Mouse (Mus musculus): ENCODE results near the gene Zfc3h1. TPM values are rescaled to one million over a fixed set of nuclear protein-coding genes. Genes with fewer than 3 reads are reported as not detected.

Gene Zfc3h1
- polyA plus RNA-seq, 1 experiment = 5.3 TPM

DNA sequence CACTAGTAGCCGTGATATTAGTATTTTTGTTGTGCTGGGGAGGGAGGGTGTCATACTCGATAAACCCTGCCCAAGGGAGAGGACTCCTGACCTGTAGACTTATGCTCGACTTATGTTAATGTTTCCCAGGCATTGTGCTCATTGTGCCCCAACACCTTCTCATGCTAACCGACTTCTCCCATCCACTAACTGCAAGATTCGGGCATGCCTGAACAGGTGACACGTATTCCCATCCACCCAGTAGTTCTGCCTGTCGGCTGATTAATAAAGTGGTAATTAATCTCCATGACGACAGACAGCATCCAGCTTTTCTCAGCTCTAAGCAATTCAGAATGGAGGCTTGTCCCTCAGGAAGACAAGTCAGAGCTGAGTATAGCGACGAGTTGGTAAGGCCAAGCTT, 35.7 kb upstream of the Zfc3h1 start:
- no peak for TF ChIP-seq CTCF (IDR thresholded peaks at IDR 0.05; ENCODE audit: extremely low read depth, insufficient read length, insufficient replicate concordance, low read depth, low read length)
- TF ChIP-seq POLR2A (IDR thresholded peaks at IDR 0.05; ENCODE audit: low read depth, low read length) = no peak
- Histone ChIP-seq H3K4me1 (ENCODE audit: control insufficient read depth, insufficient read depth, insufficient read length, low read length) (peaks cover 10% of the 10 kb centered on the region; the same call in 1 of the 2 replicates), H3K27me3 (ENCODE audit: control insufficient read depth, insufficient read depth, low read length) (no peaks in the 10 kb centered on the region), H3K27ac (ENCODE audit: insufficient read depth, low read depth, low read length) (peak overlapping the region; percentile 52), H3K4me3 (ENCODE audit: low read depth, low read length) (no peak overlapping the region), H3K36me3 (ENCODE audit: control insufficient read depth, insufficient read depth, low read length) (peaks cover 8% of the 10 kb centered on the region)
- WGBS = 36% methylated on average over 10 of the region's 10 CpGs

DNA sequence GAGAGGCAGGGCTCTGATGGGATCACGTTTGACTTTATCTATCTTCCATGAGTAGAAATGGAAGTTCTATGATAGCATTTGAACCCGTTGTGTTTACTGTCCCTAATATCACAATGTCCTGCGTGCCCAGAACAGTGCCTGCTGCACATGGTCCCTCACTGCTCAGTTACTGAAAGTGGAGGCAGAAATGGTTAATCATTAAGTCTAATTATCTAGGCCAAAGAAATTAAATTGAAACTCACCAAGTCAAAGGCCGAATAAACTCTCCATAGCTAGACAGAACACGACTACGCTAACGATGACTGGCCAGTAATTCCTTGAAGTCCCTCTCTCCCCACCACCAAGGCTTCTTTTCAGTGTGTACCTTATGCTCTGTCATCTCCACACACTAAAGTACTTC, 35.2 kb upstream of the Zfc3h1 start:
- Histone ChIP-seq H3K27me3 (ENCODE audit: control insufficient read depth, insufficient read depth, low read length) (no peaks in the 10 kb centered on the region), H3K27ac (ENCODE audit: insufficient read depth, low read depth, low read length) (peak overlapping the region; percentile 52), H3K4me1 (ENCODE audit: control insufficient read depth, insufficient read depth, insufficient read length, low read length) (peaks cover 10% of the 10 kb centered on the region; the same call in 1 of the 2 replicates), H3K36me3 (ENCODE audit: control insufficient read depth, insufficient read depth, low read length) (peaks cover 8% of the 10 kb centered on the region), H3K4me3 (ENCODE audit: low read depth, low read length) (no peak overlapping the region)
- no peak for TF ChIP-seq CTCF (IDR thresholded peaks at IDR 0.05; ENCODE audit: extremely low read depth, insufficient read length, insufficient replicate concordance, low read depth, low read length)
- no peak for TF ChIP-seq POLR2A (IDR thresholded peaks at IDR 0.05; ENCODE audit: low read depth, low read length)
- WGBS = 32% methylated on average over 7 of the region's 7 CpGs

DNA sequence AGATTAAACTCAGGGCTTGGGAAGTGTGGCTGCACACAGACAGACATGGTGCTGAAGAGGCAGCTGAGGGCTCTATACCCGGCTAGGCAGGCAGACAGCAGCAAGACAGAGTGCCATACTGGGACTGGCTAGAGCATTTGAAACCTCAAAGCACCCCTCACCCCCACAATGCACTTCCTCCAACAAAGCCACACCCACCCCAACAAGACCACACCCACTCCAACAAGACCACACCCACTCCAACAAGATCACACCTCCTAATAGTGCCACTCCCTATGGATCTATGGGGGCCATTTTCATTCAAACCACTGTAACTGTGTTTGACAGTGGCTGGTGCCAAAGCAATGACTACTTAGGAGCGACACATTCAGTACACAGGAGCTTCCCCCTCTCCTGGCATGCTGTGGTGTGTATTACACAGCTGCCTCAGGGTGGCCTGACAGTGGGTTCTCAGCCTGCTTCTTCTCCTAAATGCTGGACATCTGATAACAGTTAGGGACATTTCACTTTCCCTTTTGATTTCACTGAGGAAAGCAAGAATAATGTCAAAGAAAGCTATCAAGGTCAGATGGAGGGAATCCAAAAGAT, 33.9 kb upstream of the Zfc3h1 start:
- peaks cover 10% of the 10 kb centered on the region; the same call in 1 of the 2 replicates for H3K4me1 ChIP-seq (ENCODE audit: control insufficient read depth, insufficient read depth, insufficient read length, low read length)
- H3K4me3 ChIP-seq (ENCODE audit: low read depth, low read length) = no peak overlapping the region
- 74% methylated on average over 2 of the region's 2 CpGs for WGBS
- peak overlapping the region; percentile 35; the same call in 1 of the 2 replicates for H3K27ac ChIP-seq (ENCODE audit: insufficient read depth, low read depth, low read length)
- TF ChIP-seq CTCF (IDR thresholded peaks at IDR 0.05; ENCODE audit: extremely low read depth, insufficient read length, insufficient replicate concordance, low read depth, low read length) (no peak), POLR2A (IDR thresholded peaks at IDR 0.05; ENCODE audit: low read depth, low read length) (no peak)
- peaks cover 5% of the 10 kb centered on the region for H3K36me3 ChIP-seq (ENCODE audit: control insufficient read depth, insufficient read depth, low read length)
- H3K27me3 ChIP-seq (ENCODE audit: control insufficient read depth, insufficient read depth, low read length) = no peaks in the 10 kb centered on the region

DNA sequence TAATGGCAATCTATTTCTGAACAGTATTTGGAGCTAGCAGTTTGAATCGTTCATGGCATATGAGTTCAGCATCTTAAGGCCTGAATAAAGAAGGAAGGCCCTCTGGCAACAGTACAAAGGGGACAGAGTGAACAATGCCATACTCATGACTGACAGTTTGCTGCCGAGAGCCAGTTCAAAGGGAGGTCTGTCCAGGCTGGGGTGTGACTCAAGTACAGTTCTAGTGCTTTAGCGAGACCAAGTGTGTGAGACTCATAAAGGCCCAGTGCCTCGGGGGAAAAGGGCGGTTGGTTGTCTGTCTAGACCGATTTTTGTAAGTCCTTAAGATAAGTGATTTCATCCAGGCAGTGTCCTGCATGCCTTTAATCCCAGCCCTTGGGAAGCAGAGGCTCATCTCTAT, 30.2 kb upstream of the Zfc3h1 start:
- TF ChIP-seq POLR2A (IDR thresholded peaks at IDR 0.05; ENCODE audit: low read depth, low read length) (no peak), CTCF (IDR thresholded peaks at IDR 0.05; ENCODE audit: extremely low read depth, insufficient read length, insufficient replicate concordance, low read depth, low read length) (no peak)
- Histone ChIP-seq H3K4me3 (ENCODE audit: low read depth, low read length) (no peak overlapping the region), H3K36me3 (ENCODE audit: control insufficient read depth, insufficient read depth, low read length) (peaks cover 16% of the 10 kb centered on the region), H3K4me1 (ENCODE audit: control insufficient read depth, insufficient read depth, insufficient read length, low read length) (peaks cover 11% of the 10 kb centered on the region), H3K27ac (ENCODE audit: insufficient read depth, low read depth, low read length) (no peak overlapping the region; the same call in 1 of the 2 replicates), H3K27me3 (ENCODE audit: control insufficient read depth, insufficient read depth, low read length) (no peaks in the 10 kb centered on the region)
- 64% methylated on average over 6 of the region's 6 CpGs for WGBS

DNA sequence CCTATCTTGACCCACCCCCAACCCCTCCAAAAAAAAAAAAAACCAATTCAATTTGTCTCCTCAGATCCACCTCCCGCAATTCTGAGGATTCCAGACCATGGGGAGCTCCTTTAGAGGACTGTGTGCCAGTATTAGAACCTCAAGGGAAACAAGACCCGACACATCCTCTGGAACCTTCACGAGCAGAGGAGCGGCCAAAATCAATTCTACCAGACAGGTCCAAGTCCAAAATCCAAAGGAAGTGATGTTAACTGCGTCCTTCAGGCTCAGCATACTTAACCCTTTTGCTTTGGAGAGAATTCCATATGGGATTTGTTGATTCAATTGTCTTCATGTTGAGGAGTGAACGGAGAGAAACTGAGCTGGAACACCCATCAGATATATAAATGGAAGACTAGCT, 29.7 kb upstream of the Zfc3h1 start:
- Histone ChIP-seq H3K4me1 (ENCODE audit: control insufficient read depth, insufficient read depth, insufficient read length, low read length) (peaks cover 11% of the 10 kb centered on the region), H3K4me3 (ENCODE audit: low read depth, low read length) (no peak overlapping the region), H3K36me3 (ENCODE audit: control insufficient read depth, insufficient read depth, low read length) (peaks cover 16% of the 10 kb centered on the region), H3K27ac (ENCODE audit: insufficient read depth, low read depth, low read length) (no peak overlapping the region), H3K27me3 (ENCODE audit: control insufficient read depth, insufficient read depth, low read length) (no peaks in the 10 kb centered on the region)
- WGBS = 55% methylated on average over 6 of the region's 6 CpGs
- TF ChIP-seq POLR2A (IDR thresholded peaks at IDR 0.05; ENCODE audit: low read depth, low read length) (no peak), CTCF (IDR thresholded peaks at IDR 0.05; ENCODE audit: extremely low read depth, insufficient read length, insufficient replicate concordance, low read depth, low read length) (no peak)

DNA sequence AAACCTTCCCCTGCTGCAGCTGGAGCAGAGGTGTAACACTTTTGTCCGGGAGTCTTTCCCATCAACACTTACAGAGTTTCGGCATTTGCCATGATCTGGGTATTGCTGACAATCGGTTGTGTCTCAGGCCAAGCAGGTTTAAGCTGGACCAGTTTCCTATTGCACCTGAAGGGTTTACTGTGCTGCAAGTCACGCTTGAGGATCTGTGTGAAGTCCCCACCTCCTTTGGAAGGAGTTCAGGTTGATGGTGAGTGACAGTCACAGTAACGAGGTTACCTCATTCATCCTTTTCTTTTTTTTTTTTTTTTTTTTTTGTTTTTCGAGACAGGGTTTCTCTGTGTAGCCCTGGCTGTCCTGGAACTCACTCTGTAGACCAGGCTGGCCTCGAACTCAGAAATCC, 28.7 kb upstream of the Zfc3h1 start:
- H3K4me1 ChIP-seq (ENCODE audit: control insufficient read depth, insufficient read depth, insufficient read length, low read length) = peaks cover 9% of the 10 kb centered on the region
- H3K27ac ChIP-seq (ENCODE audit: insufficient read depth, low read depth, low read length) = no peak overlapping the region
- H3K4me3 ChIP-seq (ENCODE audit: low read depth, low read length) = no peak overlapping the region
- TF ChIP-seq POLR2A (IDR thresholded peaks at IDR 0.05; ENCODE audit: low read depth, low read length) = no peak
- peaks cover 16% of the 10 kb centered on the region for H3K36me3 ChIP-seq (ENCODE audit: control insufficient read depth, insufficient read depth, low read length)
- no peaks in the 10 kb centered on the region for H3K27me3 ChIP-seq (ENCODE audit: control insufficient read depth, insufficient read depth, low read length)
- 89% methylated on average over 6 of the region's 7 CpGs for WGBS

DNA sequence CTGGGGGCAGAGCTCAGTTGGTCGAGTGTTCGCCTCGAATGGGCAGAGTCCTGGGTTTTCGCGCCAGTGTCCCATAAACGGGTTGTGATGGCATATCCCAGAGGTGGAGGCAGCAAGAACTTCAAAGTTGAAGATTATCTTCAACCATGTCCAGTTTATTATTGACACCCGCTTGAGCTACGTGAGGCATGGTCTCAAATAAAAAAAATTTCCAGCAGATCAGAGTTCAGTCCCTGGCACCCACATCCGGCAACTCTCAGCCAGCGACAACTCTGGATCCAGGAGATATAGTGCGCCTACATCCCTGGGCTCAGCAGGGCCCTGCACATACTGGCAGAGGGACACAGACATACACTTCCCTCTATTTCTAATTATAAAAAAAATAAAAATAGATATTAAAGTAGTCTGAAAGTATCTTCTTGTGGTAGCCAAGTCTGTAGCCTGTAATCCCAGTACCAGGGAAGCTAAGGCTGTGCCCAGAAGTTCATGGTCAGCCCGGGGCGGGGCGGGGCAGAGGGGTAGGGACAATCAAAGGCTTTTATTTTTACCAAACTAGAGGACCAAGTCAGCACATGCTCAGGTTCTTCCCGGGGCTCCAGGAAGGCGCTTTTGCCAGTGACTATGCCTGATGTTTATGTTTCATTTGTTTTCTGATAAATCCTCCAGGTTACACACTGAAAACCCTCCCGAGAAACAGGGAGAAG, 26.4 kb upstream of the Zfc3h1 start:
- Histone ChIP-seq H3K27me3 (ENCODE audit: control insufficient read depth, insufficient read depth, low read length) (no peaks in the 10 kb centered on the region), H3K4me1 (ENCODE audit: control insufficient read depth, insufficient read depth, insufficient read length, low read length) (peaks cover 16% of the 10 kb centered on the region), H3K36me3 (ENCODE audit: control insufficient read depth, insufficient read depth, low read length) (peaks cover 16% of the 10 kb centered on the region), H3K4me3 (ENCODE audit: low read depth, low read length) (no peak overlapping the region), H3K27ac (ENCODE audit: insufficient read depth, low read depth, low read length) (peak overlapping the region; percentile 60)
- TF ChIP-seq POLR2A (IDR thresholded peaks at IDR 0.05; ENCODE audit: low read depth, low read length) (no peak), CTCF (IDR thresholded peaks at IDR 0.05; ENCODE audit: extremely low read depth, insufficient read length, insufficient replicate concordance, low read depth, low read length) (no peak)
- WGBS = 85% methylated on average over 17 of the region's 17 CpGs

All from small intestine, adult 2 months (tissue).